Mouse (Mus musculus) liver, postnatal 0 days (tissue): ENCODE results near the gene Ccdc28b. TPM values are rescaled to one million over a fixed set of nuclear protein-coding genes. Genes with fewer than 3 reads are reported as not detected.

Experiments used
- ATAC-seq: fragments of 200-750 bp; cut with Nextera tagmentation; 2 replicates; pipeline ENCODE4 v1.8.0; 2017; ENCODE audit warnings: mild to moderate bottlenecking, moderate library complexity
- DNase-seq: peaks from one replicate; pipeline ENCODE4 v3.0.0-alpha.2; 2016
- H3K27ac ChIP-seq: fragments of 300-500 bp; sonication (generic); 2 replicates; pipeline ENCODE4 v1.5.1; 2014; ENCODE audit warnings: antibody characterized with exemption, moderate library complexity, mild to moderate bottlenecking, low read depth
- H3K27me3 ChIP-seq: fragments of 300-500 bp; sonication (generic); 2 replicates; pipeline ENCODE4 v1.6.1; 2014; ENCODE audit warnings: low read length, control low read depth, mixed read lengths; ENCODE audit not compliant: insufficient read depth
- H3K36me3 ChIP-seq: fragments of 300-500 bp; sonication (generic); replicated peaks from 2 replicates; pipeline ENCODE4 v1.6.1; 2014; ENCODE audit warnings: mild to moderate bottlenecking, control low read depth, low read length, moderate library complexity, mixed read lengths; ENCODE audit not compliant: insufficient read depth
- H3K4me1 ChIP-seq: fragments of 300-500 bp; sonication (generic); 2 replicates; pipeline ENCODE4 v1.6.1; 2014; ENCODE audit warnings: antibody characterized with exemption, mild to moderate bottlenecking, control low read depth; ENCODE audit not compliant: insufficient read depth
- H3K4me2 ChIP-seq: fragments of 300-500 bp; sonication (generic); 2 replicates; pipeline ENCODE4 v1.6.1; 2014; ENCODE audit warnings: low read depth, mild to moderate bottlenecking, low read length, moderate library complexity, mixed read lengths
- H3K4me3 ChIP-seq: fragments of 300-500 bp; sonication (generic); 2 replicates; pipeline ENCODE4 v1.5.1; 2014; ENCODE audit warnings: low read depth, low read length
- H3K9ac ChIP-seq: fragments of 300-500 bp; sonication (generic); replicated peaks from 2 replicates; pipeline ENCODE4 v1.6.1; 2014; ENCODE audit warnings: mild to moderate bottlenecking, moderate library complexity
- H3K9me3 ChIP-seq: fragments of 300-500 bp; sonication (generic); 2 replicates; pipeline ENCODE4 v1.6.1; 2016; ENCODE audit warnings: mild to moderate bottlenecking, control low read depth, low read length, mixed read lengths
- CTCF ChIP-seq: sonication (generic); IDR thresholded peaks from 2 replicates; pipeline ENCODE4 v1.5.1; 2016; ENCODE audit warnings: antibody characterized with exemption, low read depth
- EP300 ChIP-seq: IDR thresholded peaks from 2 replicates; pipeline ENCODE4 v1.6.1; 2016; ENCODE audit warnings: antibody characterized with exemption, low read depth, mild to moderate bottlenecking
- WGBS: fragments of 180-500 bp; shearing (Covaris S2); extraction: QIAGEN DNeasy Blood & Tissue Kit; methylation state at CpG from one replicate; pipeline ENCODE4 v1.1.7; 2014; ENCODE audit not compliant: insufficient replicate concordance; 5-methylcytosine and 5-hydroxymethylcytosine counted together
- polyA plus RNA-seq: library from polyadenylated mRNA; unstranded; fragments of >200 nt; fragmentation: Nextera tagmentation; extraction: Ambion mirVana; gene quantifications from 2 replicates; pipeline ENCODE4 v1.2.1, GENCODE M21; 2015

The Ccdc28b gene
- polyA plus RNA-seq, 1 experiment from 2014 or later = 13.1 TPM

- no peak for DNase-seq
- no peak for ATAC-seq
- H3K9ac ChIP-seq = no peak overlapping the region
- peak overlapping the region; percentile 34; the same call in 1 of the 2 replicates for H3K27ac ChIP-seq
- WGBS = 66% methylated on average over 8 of the region's 8 CpGs
- no peak overlapping the region for H3K4me2 ChIP-seq
- no peaks in the 10 kb centered on the region for H3K27me3 ChIP-seq
- H3K36me3 ChIP-seq = no peaks in the 10 kb centered on the region
- H3K4me3 ChIP-seq = no peak overlapping the region
- TF ChIP-seq CTCF = no peak
- TF ChIP-seq EP300 = no peak
- H3K9me3 ChIP-seq = no peaks in the 10 kb centered on the region
- H3K4me1 ChIP-seq = peaks cover 3% of the 10 kb centered on the region; the same call in 1 of the 2 replicates
These were observed 52.1 kb downstream of the Ccdc28b start for GRCm38 (mm10) chr4:129571551-129572084.

GRCm38 (mm10) chr4:129570028-129570427 lies 53.7 kb downstream of the Ccdc28b start:
- Histone ChIP-seq H3K4me2 (no peak overlapping the region), H3K9me3 (no peaks in the 10 kb centered on the region), H3K27me3 (no peaks in the 10 kb centered on the region), H3K4me3 (no peak overlapping the region), H3K4me1 (peaks cover 1% of the 10 kb centered on the region; the same call in 1 of the 2 replicates), H3K27ac (no peak overlapping the region), H3K36me3 (no peaks in the 10 kb centered on the region), H3K9ac (no peak overlapping the region)
- TF ChIP-seq EP300 (no peak), CTCF (no peak)
- no peak for ATAC-seq
- WGBS = 77% methylated on average over 6 of the region's 6 CpGs
- DNase-seq = no peak

Other genes starting within 250 kb of the Ccdc28b start
- gene Zbtb8a, start 245.8 kb downstream of the Ccdc28b start, polyA plus RNA-seq = 1.9 and 2.3 TPM in 2 replicates
- 0.40 and 0.55 TPM in 2 replicates for gene Zbtb8b, start 183.1 kb downstream of the Ccdc28b start, polyA plus RNA-seq
- gene Bsdc1, start 162.4 kb downstream of the Ccdc28b start, polyA plus RNA-seq = 37.4 and 40.7 TPM in 2 replicates
- gene Tssk3, start 132.9 kb downstream of the Ccdc28b start, polyA plus RNA-seq = 0.11 and 0.14 TPM in 2 replicates
- gene Fam229a, start 132.8 kb downstream of the Ccdc28b start, polyA plus RNA-seq = 0.41 and 0.88 TPM in 2 replicates
- gene Marcksl1, start 110.4 kb downstream of the Ccdc28b start, polyA plus RNA-seq = 42.7 and 46.9 TPM in 2 replicates
- gene Hdac1, start 81.2 kb downstream of the Ccdc28b start, polyA plus RNA-seq = 54.9 and 59.0 TPM in 2 replicates
- gene Lck, start 50.3 kb downstream of the Ccdc28b start, polyA plus RNA-seq = 3.3 and 3.4 TPM in 2 replicates
- 13.1 and 15.0 TPM in 2 replicates for gene Fam167b, start 45.4 kb downstream of the Ccdc28b start, polyA plus RNA-seq
- gene Eif3i, start 23.3 kb downstream of the Ccdc28b start, polyA plus RNA-seq = 119 and 125 TPM in 2 replicates
- 81.7 and 93.9 TPM in 2 replicates for gene Tmem234, start 23.3 kb downstream of the Ccdc28b start, polyA plus RNA-seq
- gene Dcdc2b, start 9.7 kb downstream of the Ccdc28b start, polyA plus RNA-seq = 0.54 and 0.71 TPM in 2 replicates
- gene Iqcc, start 4.8 kb downstream of the Ccdc28b start, polyA plus RNA-seq = 5.2 and 8.2 TPM in 2 replicates
- 12.5 and 14.0 TPM in 2 replicates for gene Txlna, start 17.1 kb upstream of the Ccdc28b start, polyA plus RNA-seq
- 3.3 and 3.7 TPM in 2 replicates for gene Kpna6, start 48.8 kb upstream of the Ccdc28b start, polyA plus RNA-seq
- gene Tmem39b, start 72.9 kb upstream of the Ccdc28b start, polyA plus RNA-seq = 2.2 and 2.3 TPM in 2 replicates
- gene Khdrbs1, start 118.4 kb upstream of the Ccdc28b start, polyA plus RNA-seq = 18.7 and 19.6 TPM in 2 replicates
- gene Ptp4a2, start 187.3 kb upstream of the Ccdc28b start, polyA plus RNA-seq = 198 and 205 TPM in 2 replicates